Comparison of ENCODE assay signal across 12 mouse cellular contexts in genomic region chr1:19213851-19214395, GRCm38 (mm10). TPM values are rescaled to one million over a fixed set of nuclear protein-coding genes. Genes with fewer than 3 reads are reported as not detected.
DNase-seq lines count a peak whose midpoint lies in the region; ATAC-seq and TF ChIP-seq lines count a peak whose summit lies in the region.
"Had no signal": no experiment of that assay in that cellular context is flagged by ENCODE, and none has a peak within 500 bp of the region (broad histone marks: within the 10 kb centered on the region; RNA-seq: fewer than 3 reads in every experiment).

No protein-coding gene starts in this region.

- no peak overlapping the region for H3K9ac ChIP-seq in forebrain, embryonic 12.5 days
- no peak overlapping the region for H3K9ac ChIP-seq in forebrain, embryonic 16.5 days (replicated peaks; ENCODE audit: low read depth, low read length)
- no peak overlapping the region; the same call in 1 of the 2 replicates for H3K9ac ChIP-seq in hindbrain, postnatal 0 days (replicated peaks; ENCODE audit: low read length)
- peak overlapping the region; percentile 65 for H3K9ac ChIP-seq in midbrain, embryonic 16.5 days (ENCODE audit: low read depth, low read length)
- H3K9ac ChIP-seq: liver, embryonic 13.5 days had no signal

- no peak for TF ChIP-seq POLR2A in thymus, adult 2 months (IDR thresholded peaks at IDR 0.05; ENCODE audit: control insufficient read depth, extremely low read depth, insufficient read depth, low read length, poor library complexity)

- H3K4me3 ChIP-seq in forebrain, embryonic 12.5 days (replicated peaks), result peak overlapping the region; percentile 22
- no peak overlapping the region for H3K4me3 ChIP-seq in forebrain, embryonic 16.5 days (replicated peaks; ENCODE audit: low read length)
- H3K4me3 ChIP-seq in hindbrain, postnatal 0 days (ENCODE audit: low read length), result peak overlapping the region; percentile 29
- peak overlapping the region; percentile 37 for H3K4me3 ChIP-seq in midbrain, embryonic 16.5 days (ENCODE audit: low read depth, low read length)
- H3K4me3 ChIP-seq in thymus, adult 2 months (ENCODE audit: control insufficient read depth, insufficient read depth, low read length), result no peak overlapping the region
- H3K4me3 ChIP-seq: liver, embryonic 13.5 days; megakaryocyte, embryonic 14.5 days had no signal

- peaks cover 95% of the 10 kb centered on the region for H3K27me3 ChIP-seq in forebrain, embryonic 12.5 days
- peaks cover 73% of the 10 kb centered on the region for H3K27me3 ChIP-seq in forebrain, embryonic 16.5 days (replicated peaks; ENCODE audit: control insufficient read depth, insufficient read depth, low read length)
- peaks cover 80% of the 10 kb centered on the region for H3K27me3 ChIP-seq in hindbrain, postnatal 0 days (ENCODE audit: insufficient read depth, low read length)
- H3K27me3 ChIP-seq in midbrain, embryonic 16.5 days (ENCODE audit: control insufficient read depth, insufficient read depth, low read depth, low read length), result peaks cover 45% of the 10 kb centered on the region
- H3K27me3 ChIP-seq in thymus, adult 2 months (ENCODE audit: control insufficient read depth, insufficient read depth, low read length), result peaks cover 11% of the 10 kb centered on the region

- H3K9me3 ChIP-seq in forebrain, embryonic 12.5 days, result no peaks in the 10 kb centered on the region
- no peaks in the 10 kb centered on the region for H3K9me3 ChIP-seq in forebrain, embryonic 16.5 days (ENCODE audit: control insufficient read depth, low read length)
- H3K9me3 ChIP-seq in hindbrain, postnatal 0 days (ENCODE audit: low read length), result no peaks in the 10 kb centered on the region
- 0 out of 2 replicates have a peak, but pooled peaks cover 2% of the 10 kb centered on the region for H3K9me3 ChIP-seq in midbrain, embryonic 16.5 days (replicated peaks; ENCODE audit: control insufficient read depth, low read length, poor library complexity, severe bottlenecking)
- H3K9me3 ChIP-seq: liver, embryonic 13.5 days had no signal

- no peak overlapping the region for H3K4me2 ChIP-seq in forebrain, embryonic 12.5 days
- no peak overlapping the region for H3K4me2 ChIP-seq in forebrain, embryonic 16.5 days (ENCODE audit: low read length)
- peak overlapping the region; percentile 30 for H3K4me2 ChIP-seq in hindbrain, postnatal 0 days (ENCODE audit: low read depth, low read length)
- H3K4me2 ChIP-seq in midbrain, embryonic 16.5 days (ENCODE audit: low read length), result peak overlapping the region; percentile 36
- H3K4me2 ChIP-seq: liver, embryonic 13.5 days had no signal

- H3K36me3 ChIP-seq in forebrain, embryonic 12.5 days (replicated peaks), result no peaks in the 10 kb centered on the region
- no peaks in the 10 kb centered on the region for H3K36me3 ChIP-seq in forebrain, embryonic 16.5 days (ENCODE audit: control insufficient read depth, insufficient read depth)
- no peaks in the 10 kb centered on the region for H3K36me3 ChIP-seq in hindbrain, postnatal 0 days (ENCODE audit: insufficient read depth, low read length)
- H3K36me3 ChIP-seq in midbrain, embryonic 16.5 days (ENCODE audit: control insufficient read depth, insufficient read depth, low read length), result no peaks in the 10 kb centered on the region
- no peaks in the 10 kb centered on the region for H3K36me3 ChIP-seq in thymus, adult 2 months (ENCODE audit: control insufficient read depth, insufficient read depth, low read length)
- H3K36me3 ChIP-seq: liver, embryonic 13.5 days had no signal

- H3K4me1 ChIP-seq in forebrain, embryonic 12.5 days, result no peaks in the 10 kb centered on the region; the same call in 1 of the 2 replicates
- H3K4me1 ChIP-seq in forebrain, embryonic 16.5 days (replicated peaks; ENCODE audit: control insufficient read depth, insufficient read depth, low read length), result no peaks in the 10 kb centered on the region
- H3K4me1 ChIP-seq in hindbrain, postnatal 0 days (ENCODE audit: insufficient read depth, low read length), result no peaks in the 10 kb centered on the region
- H3K4me1 ChIP-seq in midbrain, embryonic 16.5 days (ENCODE audit: control insufficient read depth, insufficient read depth, low read length), result no peaks in the 10 kb centered on the region
- H3K4me1 ChIP-seq in thymus, adult 2 months (replicated peaks; ENCODE audit: control insufficient read depth, insufficient read depth, low read length), result no peaks in the 10 kb centered on the region
- H3K4me1 ChIP-seq: liver, embryonic 13.5 days had no signal

- TF ChIP-seq CTCF in hindbrain, postnatal 0 days (IDR thresholded peaks at IDR 0.05; ENCODE audit: low read depth), result no peak
- no peak for TF ChIP-seq CTCF in thymus, adult 2 months (IDR thresholded peaks at IDR 0.05; ENCODE audit: borderline replicate concordance, control insufficient read depth, extremely low read depth, insufficient read depth, low read length, poor library complexity)

- DNase-seq in embryo, embryonic 11 days, result peak; percentile 50
- DNase-seq in hindbrain, postnatal 0 days (ENCODE audit: low spot score), result no peak
- DNase-seq in urinary bladder, postnatal 4 days (ENCODE audit: low spot score in 2 of 2), result no peak
- DNase-seq in thymus, adult 2 months, result no peak
- DNase-seq in heart, adult 8-10 months (ENCODE audit: low spot score), result no peak
- DNase-seq: adrenal gland, adult 8-10 months; cerebellum, adult 2 months; liver, embryonic 13.5 days had no signal

- WGBS in forebrain, embryonic 12.5 days, result under 1% methylated on average over 36 of the region's 36 CpGs
- under 1% methylated on average over 36 of the region's 36 CpGs for WGBS in forebrain, embryonic 16.5 days
- WGBS in hindbrain, postnatal 0 days, result 2% methylated on average over 36 of the region's 36 CpGs
- under 1% methylated on average over 36 of the region's 36 CpGs for WGBS in midbrain, embryonic 16.5 days
- 13% methylated on average over 36 of the region's 36 CpGs for WGBS in thymus, adult 2 months

- ATAC-seq in forebrain, embryonic 12.5 days (ENCODE audit: low FRiP score), result no peak
- ATAC-seq in forebrain, embryonic 16.5 days, result no peak
- no peak for ATAC-seq in hindbrain, postnatal 0 days
- no peak for ATAC-seq in midbrain, embryonic 16.5 days

- H3K27ac ChIP-seq in forebrain, embryonic 12.5 days, result no peak overlapping the region
- no peak overlapping the region for H3K27ac ChIP-seq in forebrain, embryonic 16.5 days (ENCODE audit: low read length)
- peak overlapping the region; percentile 20; the same call in 1 of the 2 replicates for H3K27ac ChIP-seq in hindbrain, postnatal 0 days
- peak overlapping the region; percentile 86 for H3K27ac ChIP-seq in midbrain, embryonic 16.5 days (ENCODE audit: low read length)
- H3K27ac ChIP-seq in thymus, adult 2 months (ENCODE audit: control insufficient read depth, insufficient read depth, low read length), result no peak overlapping the region
- H3K27ac ChIP-seq: liver, embryonic 13.5 days had no signal

RNA-seq across cellular contexts. Expression of gene Tfap2b, which starts 5.2 kb away (rescaled TPM):
- 11.3 and 21.0 TPM in 2 replicates for polyA plus RNA-seq in forebrain, embryonic 12.5 days (2016; fragmentation: Nextera tagmentation; extraction: Ambion mirVana)
- polyA plus RNA-seq in forebrain, embryonic 16.5 days (2015; fragmentation: Nextera tagmentation; extraction: Ambion mirVana), result 2.4 and 3.0 TPM in 2 replicates
- total RNA-seq in hindbrain, postnatal 0 days (2014; rRNA removed), result 35.3 and 36.5 TPM in 2 replicates
- polyA plus RNA-seq in hindbrain, postnatal 0 days (2015; fragmentation: Nextera tagmentation; extraction: Ambion mirVana), result 48.7 and 50.4 TPM in 2 replicates
- polyA plus RNA-seq in midbrain, embryonic 16.5 days (2015; fragmentation: Nextera tagmentation; extraction: Ambion mirVana), result 141 and 223 TPM in 2 replicates
- 5.9 and 7.0 TPM in 2 replicates for polyA plus RNA-seq in thymus, adult 2 months (2012; rRNA removed)
- total RNA-seq in heart, adult 8-10 months (2022), result under 1 TPM in 1 of 4 experiments, not detected in 3; 0.03 TPM

Comparison
In these comparisons a context has a peak if more than half of its experiments do, and no peak if none do; other contexts are left out.
1. H3K4me3 ChIP-seq: peak in forebrain, embryonic 12.5 days (single experiment), hindbrain, postnatal 0 days (single experiment) and midbrain, embryonic 16.5 days (single experiment); none in forebrain, embryonic 16.5 days (single experiment) and thymus, adult 2 months (single experiment).
2. H3K27ac ChIP-seq: peak in hindbrain, postnatal 0 days (single experiment) and midbrain, embryonic 16.5 days (single experiment); none in forebrain, embryonic 12.5 days (single experiment), forebrain, embryonic 16.5 days (single experiment) and thymus, adult 2 months (single experiment).
3. H3K4me2 ChIP-seq: peak in hindbrain, postnatal 0 days (single experiment) and midbrain, embryonic 16.5 days (single experiment); none in forebrain, embryonic 12.5 days (single experiment) and forebrain, embryonic 16.5 days (single experiment).